In the genomic region with DNA sequence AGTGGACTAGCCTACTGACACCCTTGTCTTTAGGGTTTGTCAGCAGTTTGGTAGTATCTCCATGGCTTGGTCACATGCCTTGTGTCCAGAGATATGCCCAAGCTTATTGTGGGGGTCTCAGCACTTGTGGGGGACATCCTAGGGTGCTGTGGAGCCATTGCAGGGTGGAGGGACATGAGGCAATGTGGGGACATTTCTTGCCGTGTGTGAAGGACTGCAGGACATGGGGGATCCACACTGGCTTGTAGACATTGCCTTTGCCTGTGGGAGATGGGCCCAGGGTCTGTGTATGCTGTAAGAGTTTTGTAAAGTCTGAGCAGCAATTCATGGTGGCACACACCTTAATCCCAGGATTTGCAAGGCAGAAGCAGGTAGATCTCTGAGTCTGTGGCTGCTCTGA, we compare ENCODE assay signal across 1 mouse cellular context.
TF ChIP-seq lines count a peak whose summit lies in the region.

No protein-coding gene starts in this region.

TF ChIP-seq in MEL, 35 proteins besides CTCF, POLR2A, EP300 and RAD21:
- 0 out of 4 replicates have a peak, but pooled peaks of 1 of the 2 experiments have one; percentile 16 for TF ChIP-seq USF2 (IDR thresholded peaks at IDR 0.05; ENCODE audit: borderline replicate concordance in 1 of 2, insufficient read depth in 1 of 2, low read depth in 1 of 2, low read length in 2 of 2)
- TF ChIP-seq KAT2A (conservative IDR thresholded peaks at IDR 0.05; ENCODE audit: low read depth, low read length): no peak
- TF ChIP-seq BHLHE40 (IDR thresholded peaks at IDR 0.05; ENCODE audit: borderline replicate concordance, low read depth, low read length): peak; percentile 21; the same call in 1 of the 2 replicates
- TF ChIP-seq GABPA (IDR thresholded peaks at IDR 0.05; ENCODE audit: low read depth, low read length): no peak
- TF ChIP-seq MAX (IDR thresholded peaks at IDR 0.05; ENCODE audit: low read length): no peak; the same call in 1 of the 2 replicates
- TF ChIP-seq MYB (IDR thresholded peaks at IDR 0.05; ENCODE audit: low read depth, low read length): no peak
- no peak for TF ChIP-seq MAZ (IDR thresholded peaks at IDR 0.05; ENCODE audit: low read depth, low read length)
- peak; percentile 4; the same call in 1 of the 2 replicates for TF ChIP-seq TCF12 (IDR thresholded peaks at IDR 0.05; ENCODE audit: low read depth, low read length)
- TF ChIP-seq MYC (IDR thresholded peaks at IDR 0.05; ENCODE audit: low read depth, low read length): 0 out of 2 replicates have a peak, but pooled peaks have one; percentile 0
- no peak for TF ChIP-seq MXI1 (IDR thresholded peaks at IDR 0.05; ENCODE audit: low read depth, low read length)
- TF ChIP-seq NELFE (IDR thresholded peaks at IDR 0.05; ENCODE audit: low read depth, low read length): no peak
- no peak for TF ChIP-seq JUND (IDR thresholded peaks at IDR 0.05; ENCODE audit: low read depth, low read length)
- TF ChIP-seq RCOR1 (IDR thresholded peaks at IDR 0.05; ENCODE audit: low read depth, low read length): no peak
- no peak for TF ChIP-seq HCFC1 (IDR thresholded peaks at IDR 0.05; ENCODE audit: low read depth, low read length)
- no peak for TF ChIP-seq E2F4 (IDR thresholded peaks at IDR 0.05; ENCODE audit: borderline replicate concordance, low read depth, low read length)
- 0 out of 2 replicates have a peak, but pooled peaks have one; percentile 1 for TF ChIP-seq ZC3H11A (IDR thresholded peaks at IDR 0.05; ENCODE audit: low read depth, low read length)
- TF ChIP-seq ZMIZ1 (IDR thresholded peaks at IDR 0.05; ENCODE audit: low read depth, low read length): no peak; the same call in 1 of the 2 replicates
- no peak for TF ChIP-seq USF1 (IDR thresholded peaks at IDR 0.05; ENCODE audit: low read depth, low read length)
- no peak for TF ChIP-seq ELF1 (IDR thresholded peaks at IDR 0.05; ENCODE audit: low read depth, low read length)
- no peak for TF ChIP-seq SMC3 (IDR thresholded peaks at IDR 0.05; ENCODE audit: low read depth, low read length)
- TF ChIP-seq ZNF384 (IDR thresholded peaks at IDR 0.05; ENCODE audit: low read depth, low read length): no peak
- no peak for TF ChIP-seq MEF2A (IDR thresholded peaks at IDR 0.05; ENCODE audit: extremely low read depth, insufficient replicate concordance, low read depth, low read length, poor library complexity, severe bottlenecking)
